Mouse (Mus musculus): Measurements from ENCODE around the gene Rpl34.
A peak's percentile ranks its signal among the peaks of the same experiment; 100 is the strongest.

The Rpl34 gene

DNA sequence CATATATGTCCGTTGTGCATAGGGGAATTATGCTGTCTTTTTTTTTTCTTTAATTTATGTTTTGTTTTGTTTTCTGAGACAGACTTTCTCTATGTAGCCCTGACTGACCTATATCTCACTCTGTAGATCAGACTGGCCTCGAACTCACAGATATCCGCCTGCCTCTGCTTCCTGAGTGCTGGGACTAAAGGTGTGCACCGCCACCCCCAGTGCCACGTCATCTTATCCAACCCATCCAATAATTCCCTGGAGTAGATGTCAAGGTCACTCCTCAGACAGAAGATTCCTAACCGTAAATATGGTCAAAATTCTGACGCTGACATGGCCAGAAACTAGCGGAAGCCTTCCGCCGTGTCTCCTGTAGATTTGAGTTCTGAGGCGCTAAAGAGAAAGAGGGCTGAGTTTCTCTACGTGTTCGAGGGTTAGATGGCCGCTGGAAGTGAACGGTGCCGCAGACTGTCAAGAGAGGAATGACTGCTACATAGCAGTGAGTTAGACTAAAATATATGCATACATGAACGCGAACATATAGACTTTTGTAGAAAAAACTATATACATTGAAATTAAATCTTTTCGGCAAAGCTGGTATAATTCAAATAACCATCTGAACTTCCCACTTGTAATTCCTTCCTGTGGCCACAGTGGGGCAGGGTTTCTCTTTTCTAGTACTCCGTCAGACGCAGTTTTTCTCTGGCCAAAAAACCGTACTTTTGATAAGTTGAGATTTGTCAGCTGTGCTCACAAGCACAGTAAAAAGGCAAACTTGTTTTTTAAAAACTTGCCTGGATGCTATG is 15.2 kb downstream of the Rpl34 start:
- no peak for DNase-seq (ENCODE audit: low read depth, low spot score)

DNA sequence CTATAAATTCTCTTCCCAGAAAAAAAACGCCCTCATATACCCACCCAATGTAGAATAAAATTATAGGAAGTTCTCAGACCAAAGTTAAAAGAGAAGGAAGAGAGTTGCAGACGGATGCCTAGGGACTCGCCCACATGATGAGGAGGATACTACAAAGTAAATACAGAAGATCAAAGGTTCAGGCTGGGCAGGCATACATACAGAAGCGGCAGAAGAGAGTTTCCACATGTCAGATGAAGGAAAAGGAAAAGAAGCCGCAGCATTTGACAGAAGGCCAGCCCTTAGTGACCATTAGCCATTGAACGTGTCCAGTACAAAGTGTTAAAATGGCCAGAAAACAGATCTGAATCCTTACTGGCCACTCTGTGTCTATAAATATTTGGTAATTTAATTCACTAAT is 17.3 kb downstream of the Rpl34 start:
- DNase-seq (ENCODE audit: low read depth, low spot score), result no peak

DNA sequence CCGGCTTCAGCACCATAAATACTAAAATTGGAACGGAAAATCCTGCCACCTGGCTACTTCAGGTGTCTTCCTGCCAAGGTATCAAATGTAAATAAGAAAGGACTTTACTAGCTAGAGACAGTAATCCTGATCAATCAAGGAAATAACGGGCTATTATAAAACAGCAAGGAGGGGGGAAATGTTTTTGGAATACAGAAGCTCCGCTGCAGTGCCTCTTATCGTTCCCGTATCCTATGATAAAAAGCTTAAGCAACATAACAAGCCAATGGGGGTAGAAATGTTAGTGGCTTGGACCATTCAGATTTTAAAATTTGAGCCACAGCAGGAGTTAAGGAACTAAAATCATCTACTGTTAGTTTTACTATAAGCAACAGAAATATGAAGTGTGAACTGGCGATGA is 20.1 kb downstream of the Rpl34 start:
- DNase-seq (ENCODE audit: low read depth, low spot score), result no peak

DNA sequence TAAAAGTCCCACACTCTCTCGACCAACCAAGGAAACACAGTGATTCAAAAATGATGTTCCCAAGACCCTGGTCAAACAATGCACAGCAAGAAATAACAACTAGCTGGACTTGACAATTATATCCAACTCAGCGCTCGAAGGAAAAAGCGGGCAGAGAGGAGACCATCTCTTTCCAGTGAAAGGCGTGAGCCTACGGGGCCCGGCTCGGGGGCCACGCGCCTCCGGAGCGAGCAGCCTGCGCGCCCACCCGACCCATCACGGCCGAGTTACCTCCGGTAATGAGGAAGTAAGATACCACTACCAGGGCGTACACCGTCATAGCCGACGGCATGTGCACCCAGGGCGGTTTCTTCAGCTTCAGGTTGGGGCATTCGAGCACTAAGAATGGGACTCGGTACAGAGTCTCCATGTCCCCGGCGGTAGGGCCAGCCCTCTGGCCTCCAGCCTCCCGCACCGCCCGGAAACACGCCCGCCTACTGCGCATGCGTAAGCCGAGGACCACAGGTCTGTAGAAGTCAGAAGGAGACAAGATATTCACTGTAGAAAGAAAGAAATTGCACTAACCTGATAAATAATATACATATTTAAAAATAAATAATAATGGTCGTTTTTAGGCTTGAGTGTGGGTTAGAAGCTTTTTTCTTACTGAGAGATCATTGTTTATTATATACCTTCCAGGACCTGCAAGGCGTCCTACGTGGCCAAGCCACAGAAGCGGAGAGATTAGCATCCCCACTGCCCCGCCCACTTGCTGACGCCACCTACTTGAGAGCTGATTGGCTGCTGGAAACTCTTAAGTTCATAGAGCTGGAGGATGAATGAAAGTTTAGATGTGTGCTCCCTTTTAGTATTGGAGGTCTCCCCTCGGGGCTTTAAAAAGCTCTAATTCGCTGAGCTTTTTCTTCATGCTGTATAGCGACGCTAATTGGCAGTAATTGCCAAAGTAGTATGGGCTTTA is 21.0 kb downstream of the Rpl34 start, which contains the start of gene Ostc:
Ostc (minus strand) TSS at position 478 of the 958 bp plus-strand sequence.
- peak; percentile 96 for DNase-seq (ENCODE audit: low read depth, low spot score)

DNA sequence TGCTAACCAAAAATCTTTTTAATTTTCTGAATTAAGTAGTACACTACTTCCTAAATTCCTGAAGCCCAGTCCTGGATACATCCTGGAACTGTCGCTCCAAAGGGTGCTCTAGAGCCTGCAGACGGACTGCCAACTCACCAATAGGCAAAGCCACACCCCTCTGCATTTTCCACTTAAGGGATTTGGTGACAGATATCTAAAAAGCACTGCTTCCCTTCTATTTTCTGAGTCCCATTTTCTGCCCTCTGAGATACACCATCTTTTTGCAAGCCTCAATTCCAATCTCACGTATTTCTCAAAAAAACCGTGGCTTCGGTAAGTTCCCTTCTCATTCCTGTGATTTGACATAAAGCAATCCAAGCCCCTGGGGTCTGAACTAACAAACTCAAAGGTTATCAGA is 21.7 kb downstream of the Rpl34 start:
- no peak for DNase-seq (ENCODE audit: low read depth, low spot score)

DNA sequence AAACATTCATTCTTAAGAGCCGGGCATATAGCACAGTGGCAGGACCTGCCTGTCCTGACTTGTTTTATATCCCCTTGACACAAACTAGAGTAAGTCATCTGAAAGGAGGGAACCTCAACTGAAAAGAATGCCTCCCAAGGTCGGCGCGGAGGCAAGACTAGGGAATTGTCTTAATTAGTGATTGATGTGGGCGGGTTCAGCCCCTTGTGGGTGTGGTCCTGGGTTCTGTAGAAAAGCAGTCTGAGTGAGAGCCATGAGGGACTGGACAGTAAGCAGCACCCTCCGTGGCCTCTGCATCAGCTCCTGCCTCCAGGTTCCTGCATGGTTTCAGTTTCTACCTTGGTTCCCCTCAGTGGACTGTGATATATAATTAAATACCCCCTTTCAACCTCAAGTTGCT is 27.9 kb downstream of the Rpl34 start:
- DNase-seq (ENCODE audit: low read depth, low spot score), result no peak

DNA sequence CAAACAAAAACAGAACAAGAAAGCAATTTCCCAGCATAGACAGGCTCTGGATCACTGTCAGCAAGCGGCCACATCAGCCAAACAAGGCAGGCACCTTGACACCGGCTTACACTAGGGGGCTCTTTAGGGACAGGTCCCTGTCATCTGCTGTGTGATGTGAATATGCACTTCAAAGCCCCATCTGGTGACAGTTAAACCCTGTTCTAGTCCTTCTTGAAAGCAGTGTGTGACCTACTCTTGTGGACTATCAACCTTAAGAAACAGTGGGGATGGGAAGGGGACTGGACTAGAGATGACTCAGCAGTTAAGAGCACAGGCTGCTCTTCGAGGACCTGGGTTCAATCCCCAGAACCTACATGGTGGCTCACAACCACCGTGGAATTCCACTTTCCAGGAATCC is 32.6 kb downstream of the Rpl34 start:
- DNase-seq (ENCODE audit: low read depth, low spot score), result no peak

DNA sequence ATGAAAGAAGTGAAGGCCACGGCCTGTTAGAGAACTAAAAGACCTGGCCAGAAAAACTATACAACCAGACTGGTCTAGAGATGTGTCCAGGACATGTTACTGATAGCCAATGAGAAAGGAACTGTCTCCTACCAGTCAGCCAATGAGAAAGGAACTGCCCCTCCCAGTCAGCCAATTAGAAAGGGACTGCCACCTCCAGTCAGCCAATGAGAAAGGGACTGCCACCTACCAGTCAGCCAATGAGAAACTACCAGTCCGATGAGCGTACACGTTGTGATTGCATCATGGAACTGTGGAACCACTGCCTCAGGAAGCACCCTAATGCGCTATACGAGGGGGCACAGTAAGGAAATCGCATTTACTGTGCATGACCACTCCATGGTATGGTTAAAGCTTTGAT is 35.5 kb downstream of the Rpl34 start:
- no peak for DNase-seq (ENCODE audit: low read depth, low spot score)

DNA sequence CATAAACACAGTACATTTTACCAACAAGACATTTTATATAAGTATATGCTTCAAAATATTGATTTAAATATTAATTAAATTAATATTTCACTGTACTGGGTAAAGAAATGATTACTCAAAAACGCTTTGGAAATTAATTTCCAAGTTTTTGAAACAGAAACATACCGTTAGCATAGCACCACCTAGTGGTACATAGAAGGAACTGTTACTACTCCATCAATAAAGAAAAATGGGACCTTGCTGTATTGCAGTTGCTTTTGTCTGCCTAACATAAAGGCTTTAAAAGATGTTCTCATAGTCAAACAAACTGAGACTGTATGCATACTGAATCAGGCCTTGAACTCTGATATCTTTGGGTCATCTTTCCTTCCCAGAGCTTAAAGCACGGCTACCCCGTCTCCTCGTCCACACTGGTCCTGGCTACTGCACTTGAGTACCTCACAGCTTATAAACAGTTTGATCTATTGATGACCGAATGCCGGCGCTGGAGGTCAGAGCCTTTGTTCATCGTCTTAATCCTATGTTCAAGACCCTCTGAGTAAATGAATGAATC is 36.1 kb downstream of the Rpl34 start:
- DNase-seq (ENCODE audit: low read depth, low spot score), result no peak

DNA sequence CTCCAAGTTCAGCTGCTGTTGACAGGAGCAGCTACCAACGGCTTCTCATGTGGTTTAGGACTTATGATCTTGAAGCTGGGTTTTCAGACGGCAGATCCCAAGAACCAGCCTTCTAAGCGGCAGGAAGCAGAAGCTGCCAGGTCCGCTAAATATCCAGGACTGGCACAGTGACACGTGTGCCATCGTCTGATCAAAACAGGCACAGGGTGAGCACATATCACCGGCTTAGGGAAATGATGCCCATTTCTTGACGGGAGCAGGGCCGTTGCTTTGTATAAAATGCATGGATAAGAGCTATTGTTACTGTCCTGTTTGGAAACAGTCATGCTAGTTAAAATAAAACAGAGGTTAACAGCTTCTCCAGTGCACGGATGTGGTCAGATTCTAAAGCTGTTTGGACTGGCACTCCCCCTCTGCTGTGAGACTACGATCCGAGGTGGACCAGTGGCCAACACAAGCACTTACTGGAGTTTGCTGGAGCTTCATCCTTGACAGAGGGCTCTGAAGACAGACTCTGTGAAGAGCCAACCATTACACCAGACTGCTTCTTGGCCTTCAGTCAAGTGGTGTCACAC is 38.5 kb downstream of the Rpl34 start:
- no peak for DNase-seq (ENCODE audit: low read depth, low spot score)

DNA sequence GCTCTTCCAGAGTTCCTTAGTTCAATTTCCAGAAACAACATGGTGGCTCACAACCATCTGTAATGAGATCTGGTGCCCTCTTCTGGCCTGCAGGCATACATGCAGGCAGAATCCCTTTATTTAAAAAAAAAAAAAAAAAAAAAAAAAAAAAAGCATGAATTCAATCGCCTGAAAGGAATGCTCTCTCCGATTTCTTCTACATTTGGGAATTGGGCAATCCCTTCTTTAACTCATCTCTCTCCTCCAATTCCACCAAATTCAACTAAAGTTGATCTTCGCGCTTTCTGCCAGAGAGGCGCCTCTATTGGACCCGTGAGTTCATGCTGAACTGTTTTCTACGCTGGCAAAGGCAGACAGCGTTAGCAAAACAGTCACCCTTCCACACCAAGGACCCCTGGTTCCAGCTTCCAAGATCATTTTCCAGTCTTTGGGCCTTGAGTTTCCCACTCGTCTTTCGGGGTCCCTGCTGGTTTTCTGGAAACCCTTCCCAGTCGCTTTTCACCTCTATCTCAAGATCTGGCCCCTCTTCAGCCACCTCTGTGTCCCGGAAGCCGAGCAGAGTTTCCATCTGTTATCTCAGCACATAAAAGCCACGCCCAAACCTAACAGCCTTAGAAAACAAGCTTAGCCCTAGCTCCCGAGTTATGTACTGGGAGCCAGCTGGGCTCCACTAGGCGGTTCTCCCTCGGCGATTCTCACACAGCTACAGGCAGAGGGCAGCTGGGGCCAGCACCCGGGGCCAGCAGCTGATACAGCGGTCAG is 39.2 kb downstream of the Rpl34 start:
- DNase-seq (ENCODE audit: low read depth, low spot score), result peak; percentile 85

DNA sequence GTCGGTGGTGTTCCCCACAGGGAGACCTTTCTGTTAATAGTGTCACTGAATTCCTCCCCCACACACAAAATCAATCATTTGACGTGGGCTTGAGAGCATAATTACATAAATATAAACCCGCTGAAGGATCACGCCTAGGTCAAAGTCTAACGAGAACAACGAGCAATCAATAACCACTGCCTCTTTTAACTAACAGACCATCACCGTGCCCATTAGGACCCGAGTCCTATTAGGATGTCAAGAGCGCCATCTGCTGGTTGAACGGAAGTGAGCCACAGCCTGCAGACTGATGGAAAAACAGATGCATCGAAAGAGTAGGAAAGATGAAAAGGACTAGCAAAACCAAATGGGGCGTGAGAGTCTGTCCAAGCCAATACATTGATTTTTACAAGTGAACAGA is 40.6 kb downstream of the Rpl34 start:
- DNase-seq (ENCODE audit: low read depth, low spot score), result peak; percentile 49

DNA sequence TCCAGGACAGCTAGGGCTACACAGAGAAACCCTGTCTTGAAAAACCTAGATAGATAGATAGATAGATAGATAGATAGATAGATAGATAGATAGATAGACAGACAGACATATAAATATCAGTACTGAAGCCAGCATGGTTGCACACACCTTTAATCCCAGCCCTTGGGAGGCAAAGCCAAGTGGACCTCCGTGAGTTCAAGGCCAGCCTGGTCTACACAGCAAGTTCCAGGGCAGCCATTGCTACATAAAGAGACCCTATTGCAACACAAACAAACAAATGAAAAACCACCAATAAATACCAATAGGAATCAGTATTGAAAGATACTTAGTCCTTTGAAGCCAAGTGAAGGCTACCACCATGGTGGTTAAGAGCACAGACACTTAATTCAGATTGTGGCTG is 43.1 kb downstream of the Rpl34 start:
- no peak for DNase-seq (ENCODE audit: low read depth, low spot score)

DNA sequence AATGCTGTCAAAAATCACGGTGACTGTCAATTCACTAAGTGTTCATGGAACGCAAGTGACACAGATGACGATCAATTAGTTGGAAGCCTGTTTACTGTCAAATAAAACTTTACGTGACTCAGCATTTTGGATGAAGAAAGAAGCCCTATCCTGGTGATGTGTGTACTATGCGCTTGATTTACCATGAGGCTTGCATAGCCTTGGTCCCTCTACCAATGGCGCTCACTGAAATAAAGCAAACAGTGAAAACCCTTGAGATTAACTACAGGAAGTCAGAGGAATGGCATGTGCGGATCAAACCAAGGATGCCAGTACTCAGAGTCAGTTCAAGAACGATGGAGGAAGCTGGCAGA is 45.2 kb downstream of the Rpl34 start:
- DNase-seq (ENCODE audit: low read depth, low spot score), result no peak

DNA sequence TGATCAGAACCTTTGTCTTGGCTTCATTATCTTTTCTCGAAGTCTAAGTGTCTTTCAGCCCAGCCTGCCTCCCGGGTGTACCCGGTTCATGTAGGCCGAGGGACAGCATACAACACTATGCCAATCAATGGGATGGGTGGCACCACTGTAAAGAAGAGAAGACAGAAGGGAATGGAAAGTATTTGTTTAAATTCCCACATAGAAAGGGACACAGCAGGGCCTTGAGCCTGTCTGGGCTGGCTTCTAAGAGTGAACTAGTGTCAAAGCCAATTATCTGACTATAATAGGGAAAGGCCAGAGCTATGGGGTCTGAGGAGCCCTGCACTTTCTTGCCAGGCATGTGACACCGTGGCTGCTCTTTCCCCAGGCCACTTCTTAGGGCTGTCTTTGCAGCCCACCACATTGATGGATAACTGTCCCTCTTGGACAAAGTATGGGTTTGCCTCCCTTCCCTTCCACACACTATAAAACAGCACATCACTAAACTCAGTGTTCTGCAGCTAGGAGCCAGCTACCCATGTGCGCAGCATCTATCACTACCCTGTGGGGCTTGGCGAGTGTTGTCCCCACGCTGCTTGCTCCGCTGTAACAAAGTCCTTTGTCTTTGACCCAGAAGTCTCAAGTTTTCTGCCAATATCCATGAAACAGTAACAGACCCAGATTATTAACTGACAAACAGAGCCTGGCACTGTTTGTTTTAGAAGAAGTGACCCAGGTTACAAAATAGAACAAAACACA is 45.8 kb downstream of the Rpl34 start:
- DNase-seq (ENCODE audit: low read depth, low spot score), result no peak

DNA sequence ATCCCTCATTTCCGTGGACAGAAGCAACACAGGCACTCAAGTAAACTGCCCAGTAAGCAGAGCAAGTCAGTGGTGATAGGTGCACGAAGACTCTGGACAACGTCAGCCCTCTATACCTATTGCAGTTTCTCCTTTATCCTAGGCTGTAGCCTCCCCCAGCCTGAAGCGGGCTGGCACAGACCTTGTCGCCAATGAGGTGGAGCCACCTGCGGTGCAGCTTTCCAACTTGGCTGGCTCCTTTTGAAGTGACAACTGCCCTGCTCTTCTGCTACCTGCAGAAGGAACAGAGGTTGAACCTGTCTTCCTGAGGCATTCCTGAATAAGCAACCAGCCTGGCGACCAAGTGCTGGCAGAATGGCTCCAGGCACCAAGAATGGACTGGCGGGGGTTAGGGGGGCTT is 46.4 kb downstream of the Rpl34 start:
- no peak for DNase-seq (ENCODE audit: low read depth, low spot score)

DNA sequence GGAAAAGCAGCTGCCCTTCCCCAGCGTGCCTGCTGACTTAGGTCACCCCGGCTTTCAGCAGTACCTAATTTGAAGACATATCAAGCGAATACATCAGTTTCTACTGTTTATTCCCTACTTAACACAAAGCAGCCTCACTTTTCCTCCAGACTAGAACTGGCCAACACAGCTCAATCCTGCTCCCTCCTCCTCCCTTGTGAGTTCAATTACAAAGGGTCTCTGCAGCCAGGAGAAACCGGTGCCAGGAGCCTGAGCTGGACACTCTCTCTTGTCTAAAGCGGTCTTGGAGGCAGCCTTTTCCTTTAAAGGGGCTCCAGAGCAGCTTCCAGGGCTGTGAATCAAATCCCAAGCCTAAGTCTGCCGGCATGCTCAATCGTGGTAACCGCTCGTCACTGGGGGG is 48.0 kb downstream of the Rpl34 start:
- DNase-seq (ENCODE audit: low read depth, low spot score), result no peak

DNA sequence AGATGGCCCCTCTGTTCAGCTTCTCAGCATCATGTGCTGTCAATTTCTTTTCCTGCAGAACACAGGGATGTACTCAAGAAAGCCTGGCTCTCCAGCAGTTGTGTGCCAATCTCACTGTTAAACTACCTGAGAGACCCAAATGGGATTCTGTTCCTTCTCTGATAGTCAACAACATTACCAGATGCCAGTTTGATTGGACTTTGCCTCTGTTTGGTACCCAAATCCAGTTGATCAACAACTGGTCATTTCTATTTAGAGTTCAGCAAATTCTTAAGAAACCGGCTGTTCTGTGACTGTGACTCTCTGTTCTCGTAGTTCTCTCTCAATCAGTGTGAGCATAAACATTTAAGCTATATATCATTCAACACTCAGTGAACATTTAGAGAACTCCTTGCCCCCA is 49.0 kb downstream of the Rpl34 start:
- no peak for DNase-seq (ENCODE audit: low read depth, low spot score)

DNA sequence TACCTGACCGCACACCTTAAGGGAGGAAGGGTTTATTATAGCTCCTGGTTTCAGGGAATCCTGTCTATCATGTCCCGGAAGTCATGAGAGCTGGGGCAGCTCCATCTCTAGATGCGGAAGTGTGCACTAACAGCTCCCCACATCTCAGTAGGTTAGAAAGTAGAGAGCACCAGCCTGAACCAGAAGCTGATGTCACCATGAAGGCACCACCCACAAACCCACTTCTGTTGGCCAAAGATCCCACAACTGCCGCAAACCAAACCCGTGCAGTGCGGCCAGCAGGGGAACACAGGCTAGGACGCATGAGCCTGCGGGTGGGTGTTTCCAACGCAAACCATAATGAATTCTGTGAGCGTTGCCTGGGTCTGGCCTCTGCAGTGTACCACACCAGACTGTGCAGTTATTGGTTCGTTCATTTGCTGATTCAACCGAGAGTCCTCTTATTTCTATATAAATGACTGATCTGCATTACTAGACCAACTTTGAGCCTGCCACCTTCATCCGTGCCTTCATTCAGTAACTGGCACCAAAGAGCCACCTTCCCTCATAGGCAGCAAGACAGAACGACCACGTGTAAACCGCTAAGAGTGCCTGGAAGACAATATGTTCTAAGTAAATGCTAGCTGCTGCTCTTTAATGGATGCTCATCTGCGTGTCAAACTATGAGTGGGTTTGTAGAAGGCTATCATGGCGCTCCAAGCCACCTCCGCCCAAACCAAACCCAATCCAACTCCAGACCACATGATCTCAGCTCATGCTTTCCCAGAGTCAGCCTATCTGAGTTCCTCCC is 52.3 kb downstream of the Rpl34 start:
- no peak for DNase-seq (ENCODE audit: low read depth, low spot score)

All from skeletal muscle tissue, adult 2 months (tissue).